33 mouse cellular contexts compared by ENCODE assay signal in the genomic region with DNA sequence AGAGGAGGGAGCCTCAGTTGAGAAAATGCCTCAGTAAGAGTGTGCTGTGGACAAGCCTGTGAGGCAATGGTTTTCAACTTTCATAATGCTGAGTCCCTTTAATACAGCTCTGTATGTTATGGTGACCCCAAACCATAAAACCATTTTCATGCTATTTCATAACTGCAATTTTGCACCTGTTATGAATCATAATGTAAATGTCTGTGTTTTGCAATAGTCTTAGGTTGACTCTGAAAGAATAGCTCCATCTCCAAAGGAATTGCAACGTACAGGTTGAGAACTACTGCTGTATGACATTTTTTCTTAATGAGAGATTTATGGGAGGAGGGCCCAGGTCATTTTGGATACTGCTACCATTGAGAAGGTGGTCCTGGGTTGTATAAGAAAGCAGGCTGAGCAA. TPM values are rescaled to one million over a fixed set of nuclear protein-coding genes. Genes with fewer than 3 reads are reported as not detected.
DNase-seq lines count a peak whose midpoint lies in the region; ATAC-seq and TF ChIP-seq lines count a peak whose summit lies in the region.
"Had no signal": no experiment of that assay in that cellular context is flagged by ENCODE, and none has a peak within 500 bp of the region (broad histone marks: within the 10 kb centered on the region; RNA-seq: fewer than 3 reads in every experiment).

No protein-coding gene starts in this region.

- no peak for DNase-seq in heart, adult 2 months
- no peak for DNase-seq in heart, postnatal 10 days
- DNase-seq in heart, postnatal 14 days = no peak
- DNase-seq in heart, adult 18-20 months = no peak
- peak; percentile 1 for DNase-seq in 416B (ENCODE audit: low read depth)
- DNase-seq in midbrain, embryonic 10.5 days (ENCODE audit: low spot score) = no peak
- DNase-seq: adrenal gland, adult 2 months; adrenal gland, postnatal 14 days; B cell, adult 2 months; cerebellum, adult 11 months; cerebellum, adult 2 months; cerebellum, adult 9-11 months; cerebellum, postnatal 25 days; forebrain, postnatal 0 days; gastrocnemius, adult 2 months; gastrocnemius, postnatal 14 days; kidney, adult 2 months had no signal

- intact Hi-C loops in heart, adult 2 months (cut with DNase I) = no loop called here
- intact Hi-C loops in heart, postnatal 10 days (cut with DNase I) = no loop called here
- intact Hi-C loops in heart, postnatal 14 days (cut with DNase I) = no loop called here

- H3K4me2 ChIP-seq in heart, embryonic 13.5 days = peak overlapping the region; percentile 69
- peak overlapping the region; percentile 69 for H3K4me2 ChIP-seq in heart, embryonic 16.5 days (ENCODE audit: low read depth, low read length)
- H3K4me2 ChIP-seq: embryonic facial prominence, embryonic 12.5 days; embryonic facial prominence, embryonic 15.5 days; hindbrain, embryonic 13.5 days had no signal

- ATAC-seq in heart, embryonic 13.5 days (ENCODE audit: extremely low read depth, insufficient number of reproducible peaks, low FRiP score, low TSS enrichment) = no peak
- ATAC-seq in heart, embryonic 16.5 days (replicated peaks; ENCODE audit: extremely low read depth, insufficient read depth, low FRiP score) = no peak
- ATAC-seq: CD4-positive, CD25-positive, alpha-beta regulatory T cell, adult 4 months; forebrain, embryonic 14.5 days; forebrain, postnatal 0 days; hindbrain, embryonic 16.5 days; intestine, embryonic 16.5 days had no signal

- no peaks in the 10 kb centered on the region for H3K4me1 ChIP-seq in heart, adult 2 months (ENCODE audit: control insufficient read depth, insufficient read depth, low read length)
- H3K4me1 ChIP-seq in heart, embryonic 13.5 days = peaks cover 19% of the 10 kb centered on the region
- peaks cover 7% of the 10 kb centered on the region; the same call in 1 of the 2 replicates for H3K4me1 ChIP-seq in heart, embryonic 16.5 days (ENCODE audit: control insufficient read depth, insufficient read depth, low read length)
- H3K4me1 ChIP-seq in midbrain, embryonic 10.5 days = no peaks in the 10 kb centered on the region
- H3K4me1 ChIP-seq: embryonic facial prominence, embryonic 12.5 days; embryonic facial prominence, embryonic 15.5 days; hindbrain, embryonic 10.5 days; hindbrain, embryonic 13.5 days had no signal

- no peaks in the 10 kb centered on the region for H3K9me3 ChIP-seq in heart, embryonic 13.5 days
- H3K9me3 ChIP-seq in heart, embryonic 16.5 days (replicated peaks; ENCODE audit: control insufficient read depth, low read length) = no peaks in the 10 kb centered on the region
- H3K9me3 ChIP-seq in midbrain, embryonic 10.5 days (replicated peaks) = no peaks in the 10 kb centered on the region
- H3K9me3 ChIP-seq: embryonic facial prominence, embryonic 12.5 days; embryonic facial prominence, embryonic 15.5 days; hindbrain, embryonic 10.5 days; hindbrain, embryonic 13.5 days had no signal

- TF ChIP-seq EP300 in heart, adult 2 months (IDR thresholded peaks at IDR 0.05; ENCODE audit: insufficient read depth, low read depth, low read length) = no peak

- no peak for TF ChIP-seq POLR2A in heart, adult 2 months (IDR thresholded peaks at IDR 0.05; ENCODE audit: insufficient read depth, low read depth, low read length)

- TF ChIP-seq CTCF in heart, adult 2 months (IDR thresholded peaks at IDR 0.05) = no peak

- no peak overlapping the region; the same call in 1 of the 2 replicates for H3K4me3 ChIP-seq in heart, adult 2 months
- peak overlapping the region; percentile 42 for H3K4me3 ChIP-seq in heart, embryonic 13.5 days
- H3K4me3 ChIP-seq in heart, embryonic 16.5 days (ENCODE audit: low read length) = peak overlapping the region; percentile 46
- no peak overlapping the region for H3K4me3 ChIP-seq in midbrain, embryonic 10.5 days
- H3K4me3 ChIP-seq: embryonic facial prominence, embryonic 12.5 days; embryonic facial prominence, embryonic 15.5 days; gastrocnemius, adult 2 months; hindbrain, embryonic 10.5 days; hindbrain, embryonic 13.5 days had no signal

- H3K36me3 ChIP-seq in heart, adult 2 months (ENCODE audit: control insufficient read depth, insufficient read depth, low read length) = no peaks in the 10 kb centered on the region
- H3K36me3 ChIP-seq in heart, embryonic 13.5 days = peaks cover 2% of the 10 kb centered on the region; the same call in 1 of the 2 replicates
- H3K36me3 ChIP-seq in heart, embryonic 16.5 days (ENCODE audit: control insufficient read depth, insufficient read depth) = no peaks in the 10 kb centered on the region
- no peaks in the 10 kb centered on the region for H3K36me3 ChIP-seq in midbrain, embryonic 10.5 days
- H3K36me3 ChIP-seq: embryonic facial prominence, embryonic 12.5 days; embryonic facial prominence, embryonic 15.5 days; hindbrain, embryonic 10.5 days; hindbrain, embryonic 13.5 days had no signal

- no peak overlapping the region; the same call in 1 of the 2 replicates for H3K27ac ChIP-seq in heart, adult 2 months
- 0 out of 2 replicates have a peak overlapping the region, but pooled peaks have one; percentile 50 for H3K27ac ChIP-seq in heart, embryonic 13.5 days (replicated peaks)
- peak overlapping the region; percentile 46; the same call in 1 of the 2 replicates for H3K27ac ChIP-seq in heart, embryonic 16.5 days (ENCODE audit: low read length)
- H3K27ac ChIP-seq in midbrain, embryonic 10.5 days (replicated peaks) = no peak overlapping the region
- H3K27ac ChIP-seq: embryonic facial prominence, embryonic 12.5 days; embryonic facial prominence, embryonic 15.5 days; gastrocnemius, adult 2 months; hindbrain, embryonic 10.5 days; hindbrain, embryonic 13.5 days had no signal

- H3K27me3 ChIP-seq in heart, adult 2 months (ENCODE audit: control insufficient read depth, insufficient read depth, low read length) = no peaks in the 10 kb centered on the region
- no peaks in the 10 kb centered on the region for H3K27me3 ChIP-seq in heart, embryonic 13.5 days (replicated peaks)
- no peaks in the 10 kb centered on the region for H3K27me3 ChIP-seq in heart, embryonic 16.5 days (ENCODE audit: control insufficient read depth, insufficient read depth, low read length)
- H3K27me3 ChIP-seq in midbrain, embryonic 10.5 days (ENCODE audit: low read depth, poor library complexity, severe bottlenecking) = no peaks in the 10 kb centered on the region
- H3K27me3 ChIP-seq: embryonic facial prominence, embryonic 12.5 days; embryonic facial prominence, embryonic 15.5 days; hindbrain, embryonic 13.5 days had no signal

- H3K79me2 ChIP-seq in heart, adult 2 months (replicated peaks; ENCODE audit: control insufficient read depth, insufficient read depth, low read length) = no peaks in the 10 kb centered on the region

- WGBS in heart, adult 2 months = 29% methylated on average over 1 of the region's 1 CpGs
- WGBS in heart, embryonic 13.5 days = 76% methylated on average over 1 of the region's 1 CpGs
- WGBS in heart, embryonic 16.5 days = 54% methylated on average over 1 of the region's 1 CpGs
- 74% methylated on average over 1 of the region's 1 CpGs for WGBS in midbrain, embryonic 10.5 days

- 0 out of 2 replicates have a peak overlapping the region, but pooled peaks have one; percentile 20 for H3K9ac ChIP-seq in heart, adult 2 months (ENCODE audit: low read depth, low read length)
- H3K9ac ChIP-seq in heart, embryonic 13.5 days = peak overlapping the region; percentile 20; the same call in 1 of the 2 replicates
- no peak overlapping the region; the same call in 1 of the 2 replicates for H3K9ac ChIP-seq in heart, embryonic 16.5 days (ENCODE audit: low read length)
- H3K9ac ChIP-seq: embryonic facial prominence, embryonic 12.5 days; embryonic facial prominence, embryonic 15.5 days; forebrain, postnatal 0 days; hindbrain, embryonic 13.5 days had no signal

RNA-seq across cellular contexts. Expression of gene Tnni3k, which starts 2.0 kb away (rescaled TPM):
- total RNA-seq in heart, adult 2 months (2021) = 10 to 100 TPM; 69.7 to 75.9 TPM
- polyA plus RNA-seq in heart, adult 2 months (2012; rRNA removed) = 69.9 and 113 TPM in 2 replicates
- total RNA-seq in heart, postnatal 10 days (2021) = 100 to 1,000 TPM in 1 of 2 experiments, 10 to 100 TPM in 1; 95.5 to 104 TPM
- polyA plus RNA-seq in heart, embryonic 13.5 days (2015; fragmentation: Nextera tagmentation; extraction: Ambion mirVana) = 47.6 and 50.0 TPM in 2 replicates
- 10 to 100 TPM; 87.0 to 90.5 TPM for total RNA-seq in heart, postnatal 14 days (2021)
- polyA plus RNA-seq in heart, embryonic 16.5 days (2015; fragmentation: Nextera tagmentation; extraction: Ambion mirVana) = 72.1 and 72.5 TPM in 2 replicates
- total RNA-seq in heart, adult 18-20 months (2021) = 10 to 100 TPM; 79.9 to 80.7 TPM
- 0.05 TPM in 1 of 2 replicates, not detected in the other for polyA plus RNA-seq in midbrain, embryonic 10.5 days (2016; fragmentation: Nextera tagmentation; extraction: Ambion mirVana)
- total RNA-seq: adrenal gland, adult 2 months; adrenal gland, postnatal 14 days; adrenal gland, postnatal 4 days; common myeloid progenitor, adult 5-6 weeks; gastrocnemius, adult 2 months; gastrocnemius, postnatal 14 days; gastrocnemius, postnatal 4 days; MEL had no signal
- polyA plus RNA-seq: adrenal gland, adult 2 months; embryonic facial prominence, embryonic 15.5 days; forebrain, embryonic 11.5 days; intestine, embryonic 16.5 days; kidney, embryonic 14.5 days had no signal

RNA-seq across cellular contexts. Expression of gene Fpgt, which starts 40.0 kb away (rescaled TPM):
- 10 to 100 TPM; 13.3 to 13.9 TPM for total RNA-seq in heart, adult 2 months (2021)
- 9.4 and 19.7 TPM in 2 replicates for polyA plus RNA-seq in heart, adult 2 months (2012; rRNA removed)
- 10 to 100 TPM; 12.0 to 13.5 TPM for total RNA-seq in heart, postnatal 10 days (2021)
- 10.9 and 13.9 TPM in 2 replicates for polyA plus RNA-seq in heart, embryonic 13.5 days (2015; fragmentation: Nextera tagmentation; extraction: Ambion mirVana)
- total RNA-seq in heart, postnatal 14 days (2021) = 10 to 100 TPM in 1 of 2 experiments, 1 to 10 TPM in 1; 9.1 to 11.3 TPM
- polyA plus RNA-seq in heart, embryonic 16.5 days (2015; fragmentation: Nextera tagmentation; extraction: Ambion mirVana) = 13.8 and 14.3 TPM in 2 replicates
- total RNA-seq in heart, adult 18-20 months (2021) = 10 to 100 TPM; 11.4 to 12.1 TPM
- 15.1 and 16.7 TPM in 2 replicates for polyA plus RNA-seq in midbrain, embryonic 10.5 days (2016; fragmentation: Nextera tagmentation; extraction: Ambion mirVana)

RNA-seq across cellular contexts. Expression of gene Lrriq3, which starts 40.0 kb away (rescaled TPM):
- total RNA-seq in heart, adult 2 months (2021) = under 1 TPM; 0.30 to 0.42 TPM
- 0.16 and 0.23 TPM in 2 replicates for polyA plus RNA-seq in heart, adult 2 months (2012; rRNA removed)
- total RNA-seq in heart, postnatal 10 days (2021) = under 1 TPM; 0.25 to 0.34 TPM
- 0.57 and 0.92 TPM in 2 replicates for polyA plus RNA-seq in heart, embryonic 13.5 days (2015; fragmentation: Nextera tagmentation; extraction: Ambion mirVana)
- under 1 TPM; 0.22 to 0.43 TPM for total RNA-seq in heart, postnatal 14 days (2021)
- polyA plus RNA-seq in heart, embryonic 16.5 days (2015; fragmentation: Nextera tagmentation; extraction: Ambion mirVana) = 0.39 and 1.1 TPM in 2 replicates
- under 1 TPM; 0.27 to 0.49 TPM for total RNA-seq in heart, adult 18-20 months (2021)
- 1.3 and 1.4 TPM in 2 replicates for polyA plus RNA-seq in midbrain, embryonic 10.5 days (2016; fragmentation: Nextera tagmentation; extraction: Ambion mirVana)

Comparison
In these comparisons a context has a peak if more than half of its experiments do, and no peak if none do; other contexts are left out.
1. H3K27ac ChIP-seq: peak in heart, embryonic 13.5 days (single experiment) and heart, embryonic 16.5 days (single experiment); none in heart, adult 2 months (single experiment) and midbrain, embryonic 10.5 days (single experiment).
2. H3K4me3 ChIP-seq: peak in heart, embryonic 13.5 days (single experiment) and heart, embryonic 16.5 days (single experiment); none in heart, adult 2 months (single experiment) and midbrain, embryonic 10.5 days (single experiment).